Mouse (Mus musculus): ENCODE results near the gene Cerkl. TPM values are rescaled to one million over a fixed set of nuclear protein-coding genes. Genes with fewer than 3 reads are reported as not detected.

Gene Cerkl
- polyA plus RNA-seq, 1 experiment from 2014 or later = 1.8 TPM

DNA sequence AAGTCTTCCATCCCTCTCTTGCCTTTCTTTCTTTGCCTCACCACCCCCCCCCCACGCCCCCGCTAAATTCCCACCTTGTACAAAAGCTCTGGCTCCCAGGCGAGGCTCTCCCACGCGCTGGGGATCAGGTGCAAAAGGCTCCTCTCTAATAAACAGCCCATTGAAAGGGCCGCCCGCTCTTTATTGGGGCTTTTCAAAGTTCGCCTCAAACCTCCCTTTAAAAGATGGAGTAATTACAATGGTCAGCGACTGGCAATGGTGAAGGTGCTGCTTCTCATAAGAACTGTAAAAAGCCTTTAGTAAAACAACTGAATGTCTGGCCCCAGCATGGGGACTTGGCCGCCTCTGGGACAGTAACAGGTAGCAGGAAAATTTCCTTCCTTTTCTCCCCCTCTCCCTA lies 939 bp downstream of the Cerkl start:
- Histone ChIP-seq H3K27me3 (replicated peaks) (peaks cover 54% of the 10 kb centered on the region), H3K27ac (no peak overlapping the region; the same call in 1 of the 2 replicates), H3K36me3 (no peaks in the 10 kb centered on the region), H3K4me3 (peak overlapping the region; percentile 44), H3K9ac (peak overlapping the region; percentile 40; the same call in 1 of the 2 replicates), H3K4me1 (peaks cover 25% of the 10 kb centered on the region), H3K4me2 (replicated peaks) (peak overlapping the region; percentile 70), H3K9me3 (no peaks in the 10 kb centered on the region)
- 2% methylated on average over 10 of the region's 10 CpGs for WGBS
- no peak for ATAC-seq (ENCODE audit: low FRiP score, low read depth)

- 11% methylated on average over 15 of the region's 15 CpGs for WGBS
- peaks cover 47% of the 10 kb centered on the region for H3K27me3 ChIP-seq (replicated peaks)
- H3K9ac ChIP-seq = peak overlapping the region; percentile 54
These were observed 1.7 kb downstream of the Cerkl start for GRCm38 (mm10) chr2:79454786-79455446.

GRCm38 (mm10) chr2:79453901-79454781 lies 2.4 kb downstream of the Cerkl start:
- Histone ChIP-seq H3K27ac (peak overlapping the region; percentile 32; the same call in 1 of the 2 replicates), H3K4me3 (peak overlapping the region; percentile 44), H3K4me1 (peaks cover 15% of the 10 kb centered on the region), H3K4me2 (replicated peaks) (peak overlapping the region; percentile 70), H3K36me3 (no peaks in the 10 kb centered on the region), H3K9ac (peak overlapping the region; percentile 54), H3K27me3 (replicated peaks) (peaks cover 41% of the 10 kb centered on the region), H3K9me3 (no peaks in the 10 kb centered on the region)
- ATAC-seq (ENCODE audit: low FRiP score, low read depth) = peak; percentile 45
- WGBS = 2% methylated on average over 55 of the region's 55 CpGs

More at GRCm38 (mm10) chr2:79454786-79455446, 1.7 kb downstream of the Cerkl start:
- ATAC-seq (ENCODE audit: low FRiP score, low read depth) = no peak
- peak overlapping the region; percentile 44 for H3K4me3 ChIP-seq
- H3K9me3 ChIP-seq = no peaks in the 10 kb centered on the region
- H3K36me3 ChIP-seq = no peaks in the 10 kb centered on the region
- no peak overlapping the region; the same call in 1 of the 2 replicates for H3K27ac ChIP-seq
- H3K4me1 ChIP-seq = peaks cover 21% of the 10 kb centered on the region
- peak overlapping the region; percentile 70 for H3K4me2 ChIP-seq (replicated peaks)

GRCm38 (mm10) chr2:79451438-79451837 lies 5.1 kb downstream of the Cerkl start:
- H3K9me3 ChIP-seq = no peaks in the 10 kb centered on the region
- ATAC-seq (ENCODE audit: low FRiP score, low read depth) = no peak
- H3K36me3 ChIP-seq = no peaks in the 10 kb centered on the region
- peaks cover 24% of the 10 kb centered on the region for H3K27me3 ChIP-seq (replicated peaks)
- no peak overlapping the region for H3K27ac ChIP-seq
- H3K4me3 ChIP-seq = no peak overlapping the region
- no peak overlapping the region for H3K4me2 ChIP-seq (replicated peaks)
- peaks cover 3% of the 10 kb centered on the region; the same call in 1 of the 2 replicates for H3K4me1 ChIP-seq
- WGBS = 52% methylated on average over 5 of the region's 5 CpGs
- H3K9ac ChIP-seq = no peak overlapping the region

GRCm38 (mm10) chr2:79450684-79451394 lies 5.7 kb downstream of the Cerkl start:
- no peak overlapping the region for H3K4me2 ChIP-seq (replicated peaks)
- H3K4me1 ChIP-seq = peaks cover 3% of the 10 kb centered on the region; the same call in 1 of the 2 replicates
- no peak overlapping the region for H3K9ac ChIP-seq
- no peaks in the 10 kb centered on the region for H3K36me3 ChIP-seq
- H3K27me3 ChIP-seq (replicated peaks) = peaks cover 20% of the 10 kb centered on the region
- WGBS = 54% methylated on average over 4 of the region's 4 CpGs
- H3K4me3 ChIP-seq = no peak overlapping the region
- no peak overlapping the region for H3K27ac ChIP-seq
- no peaks in the 10 kb centered on the region for H3K9me3 ChIP-seq
- no peak for ATAC-seq (ENCODE audit: low FRiP score, low read depth)

DNA sequence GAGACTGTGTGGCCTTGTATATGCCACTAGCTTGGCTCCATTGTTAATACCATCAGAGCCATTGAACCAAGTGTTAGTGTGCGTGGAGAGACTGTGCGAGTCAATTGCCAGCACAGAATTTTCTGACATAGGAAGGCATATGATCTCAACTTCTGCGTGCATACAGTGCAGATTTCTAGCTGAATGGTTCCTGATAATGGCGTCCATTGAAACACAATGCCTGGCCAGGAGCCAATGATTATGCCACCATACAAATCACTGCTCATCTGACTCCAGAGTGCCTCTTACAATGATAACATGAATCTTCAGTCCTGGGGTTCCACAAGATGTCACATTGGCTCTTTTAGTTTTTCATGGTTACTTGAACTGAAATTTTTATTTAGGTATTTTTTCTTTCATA lies 7.2 kb downstream of the Cerkl start:
- 46% methylated on average over 4 of the region's 4 CpGs for WGBS
- ATAC-seq (ENCODE audit: low FRiP score, low read depth) = no peak
- peaks cover 6% of the 10 kb centered on the region for H3K27me3 ChIP-seq (replicated peaks)
- H3K4me3 ChIP-seq = no peak overlapping the region
- no peak overlapping the region for H3K4me2 ChIP-seq (replicated peaks)
- no peaks in the 10 kb centered on the region for H3K36me3 ChIP-seq
- no peak overlapping the region for H3K27ac ChIP-seq
- no peak overlapping the region for H3K9ac ChIP-seq
- no peaks in the 10 kb centered on the region for H3K9me3 ChIP-seq
- H3K4me1 ChIP-seq = peaks cover under 1% of the 10 kb centered on the region; the same call in 1 of the 2 replicates

DNA sequence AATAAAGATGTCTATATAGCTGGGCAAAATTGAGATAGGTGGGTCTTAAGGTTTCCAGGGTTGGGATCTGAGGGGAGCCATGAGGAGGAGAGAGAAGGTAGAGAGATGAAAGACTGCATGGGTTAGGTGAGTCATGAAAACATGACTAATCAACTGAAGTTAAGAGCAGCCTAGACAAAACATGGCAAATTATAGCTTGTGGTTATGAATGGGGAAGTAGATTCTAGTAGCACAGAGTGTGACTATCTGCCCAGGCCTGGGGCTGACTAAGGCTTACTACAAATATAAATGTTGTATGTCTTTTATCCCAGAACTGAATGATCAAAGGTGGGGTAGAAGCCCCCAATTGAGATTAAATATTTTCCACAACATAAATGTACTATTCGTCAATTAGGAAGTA lies 9.4 kb downstream of the Cerkl start:
- 83% methylated on average over 1 of the region's 1 CpGs for WGBS
- ATAC-seq (ENCODE audit: low FRiP score, low read depth) = no peak

GRCm38 (mm10) chr2:79443861-79444620 lies 12.5 kb downstream of the Cerkl start:
- Histone ChIP-seq H3K27me3 (replicated peaks) (no peaks in the 10 kb centered on the region), H3K4me1 (no peaks in the 10 kb centered on the region), H3K9me3 (no peaks in the 10 kb centered on the region), H3K4me2 (replicated peaks) (no peak overlapping the region), H3K4me3 (no peak overlapping the region), H3K9ac (no peak overlapping the region), H3K36me3 (no peaks in the 10 kb centered on the region), H3K27ac (no peak overlapping the region)
- 92% methylated on average over 3 of the region's 3 CpGs for WGBS
- ATAC-seq (ENCODE audit: low FRiP score, low read depth) = no peak

More for the DNA sequence above, 9.4 kb downstream of the Cerkl start:
- Histone ChIP-seq H3K27ac (no peak overlapping the region), H3K9me3 (no peaks in the 10 kb centered on the region), H3K4me1 (no peaks in the 10 kb centered on the region), H3K27me3 (replicated peaks) (no peaks in the 10 kb centered on the region), H3K4me2 (replicated peaks) (no peak overlapping the region), H3K36me3 (no peaks in the 10 kb centered on the region), H3K9ac (no peak overlapping the region), H3K4me3 (no peak overlapping the region)

GRCm38 (mm10) chr2:79443401-79443800 lies 13.2 kb downstream of the Cerkl start:
- no peak overlapping the region for H3K4me3 ChIP-seq

DNA sequence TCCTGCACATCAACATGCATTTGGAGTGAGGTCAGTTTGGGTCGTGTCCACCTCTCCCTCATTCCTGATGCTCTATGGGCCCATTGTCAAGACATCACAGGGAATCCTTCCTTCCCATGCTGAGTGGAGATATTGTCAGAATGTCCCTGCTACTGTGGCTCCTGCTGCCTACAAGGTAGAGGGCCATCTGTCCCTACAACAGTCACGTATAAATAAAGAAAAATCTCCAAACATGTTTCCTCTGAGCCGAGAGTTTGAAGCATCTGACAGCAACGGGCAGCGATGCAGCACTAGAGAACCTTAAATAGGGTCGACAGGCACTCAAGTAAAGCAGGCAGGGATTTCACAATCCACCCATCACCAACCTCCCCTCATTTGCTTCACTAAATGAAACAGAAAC lies 13.7 kb downstream of the Cerkl start:
- H3K4me3 ChIP-seq = no peak overlapping the region
- no peaks in the 10 kb centered on the region for H3K9me3 ChIP-seq
- no peak overlapping the region for H3K9ac ChIP-seq
- no peaks in the 10 kb centered on the region for H3K27me3 ChIP-seq (replicated peaks)
- no peaks in the 10 kb centered on the region for H3K4me1 ChIP-seq
- no peak overlapping the region for H3K27ac ChIP-seq
- no peak overlapping the region for H3K4me2 ChIP-seq (replicated peaks)
- no peaks in the 10 kb centered on the region for H3K36me3 ChIP-seq
- WGBS = 81% methylated on average over 6 of the region's 6 CpGs
- no peak for ATAC-seq (ENCODE audit: low FRiP score, low read depth)

More at GRCm38 (mm10) chr2:79443401-79443800, 13.2 kb downstream of the Cerkl start:
- no peak overlapping the region for H3K4me2 ChIP-seq (replicated peaks)
- H3K27me3 ChIP-seq (replicated peaks) = no peaks in the 10 kb centered on the region
- no peak overlapping the region for H3K27ac ChIP-seq
- H3K9me3 ChIP-seq = no peaks in the 10 kb centered on the region
- no peak for ATAC-seq (ENCODE audit: low FRiP score, low read depth)
- H3K4me1 ChIP-seq = no peaks in the 10 kb centered on the region
- H3K36me3 ChIP-seq = no peaks in the 10 kb centered on the region
- 96% methylated on average over 2 of the region's 2 CpGs for WGBS
- H3K9ac ChIP-seq = no peak overlapping the region

GRCm38 (mm10) chr2:79442227-79442626 lies 14.4 kb downstream of the Cerkl start:
- no peaks in the 10 kb centered on the region for H3K36me3 ChIP-seq
- no peaks in the 10 kb centered on the region for H3K27me3 ChIP-seq (replicated peaks)
- no peaks in the 10 kb centered on the region for H3K9me3 ChIP-seq
- no peak for ATAC-seq (ENCODE audit: low FRiP score, low read depth)
- no peak overlapping the region for H3K4me2 ChIP-seq (replicated peaks)
- H3K4me3 ChIP-seq = no peak overlapping the region
- H3K27ac ChIP-seq = no peak overlapping the region
- H3K9ac ChIP-seq = no peak overlapping the region
- 96% methylated on average over 2 of the region's 2 CpGs for WGBS
- H3K4me1 ChIP-seq = no peaks in the 10 kb centered on the region

All from neural tube, embryonic 12.5 days (tissue).